Mouse (Mus musculus): ENCODE data around the gene Anks6.

DNA sequence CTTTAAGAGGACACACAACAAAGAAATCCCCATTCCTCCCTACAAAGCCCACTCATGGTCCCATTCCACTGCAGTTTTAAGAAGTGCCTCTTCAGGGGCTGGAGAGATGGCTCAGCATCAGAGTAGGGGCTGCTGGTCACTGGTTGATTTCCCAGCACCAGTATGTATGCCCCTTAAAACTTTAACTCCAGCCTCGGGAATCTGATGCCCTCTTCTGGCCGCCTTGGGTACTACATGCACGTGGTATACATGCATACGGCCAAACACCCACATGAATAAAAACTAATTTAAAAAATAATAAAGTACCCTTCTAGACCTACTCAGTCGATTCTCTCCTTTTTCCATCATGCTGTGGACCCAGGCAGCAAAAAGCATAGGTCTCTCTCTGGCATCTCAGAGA lies 36.7 kb downstream of the Anks6 start:
- TF ChIP-seq CTCF (IDR thresholded peaks at IDR 0.05; ENCODE audit: borderline replicate concordance, control insufficient read depth, extremely low read depth, insufficient read depth, low read length, poor library complexity) (no peak), POLR2A (IDR thresholded peaks at IDR 0.05; ENCODE audit: control insufficient read depth, extremely low read depth, insufficient read depth, low read length, poor library complexity) (no peak)

Data from thymus, adult 2 months (tissue).